Mouse (Mus musculus): Measurements from ENCODE around the gene Nmt2.

GRCm38 (mm10) chr2:3361067-3361466 is 77.1 kb downstream of the Nmt2 start:
- TF ChIP-seq CTCF (IDR thresholded peaks at IDR 0.05; ENCODE audit: extremely low read depth, insufficient read length, insufficient replicate concordance, low read depth, low read length): no peak
- no peak for TF ChIP-seq POLR2A (IDR thresholded peaks at IDR 0.05; ENCODE audit: low read depth, low read length)

Data from small intestine, adult 2 months (tissue).